Mouse (Mus musculus) hindbrain, embryonic 12.5 days (tissue): Measurements from ENCODE around the gene Txnrd1. TPM values are rescaled to one million over a fixed set of nuclear protein-coding genes. Genes with fewer than 3 reads are reported as not detected.

Experiments
- ATAC-seq: fragments of 200-750 bp; cut with Nextera tagmentation; 2 replicates; pipeline ENCODE4 v1.8.0; 2017; ENCODE audit warnings: moderate TSS enrichment; ENCODE audit not compliant: low FRiP score
- H3K27ac ChIP-seq: fragments of 300-500 bp; sonication (generic); 2 replicates; pipeline ENCODE4 v1.5.1; 2016; ENCODE audit warnings: mild to moderate bottlenecking
- H3K27me3 ChIP-seq: fragments of 300-500 bp; sonication (generic); 2 replicates; pipeline ENCODE4 v1.6.1; 2016; ENCODE audit warnings: mild to moderate bottlenecking
- H3K36me3 ChIP-seq: fragments of 300-500 bp; sonication (generic); 2 replicates; pipeline ENCODE4 v1.6.1; 2016; ENCODE audit warnings: mild to moderate bottlenecking
- H3K4me1 ChIP-seq: fragments of 300-500 bp; sonication (generic); 2 replicates; pipeline ENCODE4 v1.6.1; 2016
- H3K4me2 ChIP-seq: fragments of 300-500 bp; sonication (generic); replicated peaks from 2 replicates; pipeline ENCODE4 v1.6.1; 2016; ENCODE audit warnings: mild to moderate bottlenecking
- H3K4me3 ChIP-seq: fragments of 300-500 bp; sonication (generic); 2 replicates; pipeline ENCODE4 v1.5.1; 2016; ENCODE audit warnings: mild to moderate bottlenecking
- H3K9ac ChIP-seq: fragments of 300-500 bp; sonication (generic); 2 replicates; pipeline ENCODE4 v1.6.1; 2016; ENCODE audit warnings: mild to moderate bottlenecking, moderate library complexity
- H3K9me3 ChIP-seq: fragments of 300-500 bp; sonication (generic); replicated peaks from 2 replicates; pipeline ENCODE4 v1.6.1; 2016; ENCODE audit warnings: mild to moderate bottlenecking
- WGBS: fragments of 180-500 bp; shearing (Covaris S2); methylation state at CpG from one replicate; pipeline ENCODE4 v1.1.7; 2016; 5-methylcytosine and 5-hydroxymethylcytosine counted together
- polyA plus RNA-seq: library from polyadenylated mRNA; unstranded; fragments of >200 nt; fragmentation: Nextera tagmentation; extraction: Ambion mirVana; gene quantifications from 2 replicates; pipeline ENCODE4 v1.2.1, GENCODE M21; 2016

The Txnrd1 gene
- polyA plus RNA-seq, 1 experiment from 2014 or later = 155 TPM

DNA sequence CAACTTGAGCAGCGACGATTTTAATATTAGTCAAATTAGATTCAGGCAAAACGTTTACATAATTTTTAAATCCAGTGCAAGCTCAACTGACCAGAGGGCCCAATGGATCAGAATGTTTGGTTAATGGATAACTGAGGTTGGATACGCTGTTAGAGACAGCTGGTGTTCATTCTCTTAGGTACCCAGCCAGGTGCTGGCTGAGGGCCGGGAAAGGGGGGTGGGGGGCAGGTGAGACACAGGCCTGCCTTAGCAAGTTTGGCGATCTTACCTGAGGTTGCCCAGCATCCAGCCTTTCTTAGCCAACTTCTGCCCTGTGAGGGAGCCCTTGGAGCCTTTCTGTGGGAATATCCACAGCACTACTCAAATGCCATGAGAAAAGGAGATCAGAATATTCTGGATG lies 28.6 kb upstream of the Txnrd1 start:
- H3K9ac ChIP-seq = no peak overlapping the region
- ATAC-seq = no peak

DNA sequence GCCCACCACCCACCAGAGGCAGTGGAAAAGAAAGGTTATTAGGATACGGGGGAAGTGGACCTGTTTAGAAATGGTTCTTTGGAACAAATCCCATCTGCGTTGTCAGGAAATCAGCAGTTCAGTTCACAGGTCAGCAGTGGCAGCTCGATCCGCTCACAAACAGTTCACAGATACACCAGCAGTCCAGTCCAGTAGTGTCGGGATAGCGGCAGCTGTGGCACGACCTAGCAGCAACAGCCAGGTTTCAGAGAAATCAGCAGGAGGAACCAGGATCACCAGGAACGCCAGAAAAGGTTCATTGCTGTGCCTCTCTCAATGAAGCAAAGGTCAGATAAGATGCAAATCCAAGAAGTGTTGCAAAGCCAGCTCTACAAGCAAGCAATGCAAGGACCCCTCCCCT lies 27.3 kb upstream of the Txnrd1 start:
- Histone ChIP-seq H3K9ac (no peak overlapping the region), H3K36me3 (no peaks in the 10 kb centered on the region), H3K4me2 (no peak overlapping the region), H3K27me3 (no peaks in the 10 kb centered on the region), H3K9me3 (no peaks in the 10 kb centered on the region), H3K27ac (no peak overlapping the region), H3K4me1 (peaks cover 9% of the 10 kb centered on the region; the same call in 1 of the 2 replicates), H3K4me3 (no peak overlapping the region)
- WGBS = 80% methylated on average over 8 of the region's 8 CpGs
- ATAC-seq = no peak

More for the DNA sequence above, 28.6 kb upstream of the Txnrd1 start:
- no peaks in the 10 kb centered on the region for H3K9me3 ChIP-seq
- H3K27ac ChIP-seq = no peak overlapping the region
- H3K4me1 ChIP-seq = peaks cover 9% of the 10 kb centered on the region; the same call in 1 of the 2 replicates
- H3K36me3 ChIP-seq = no peaks in the 10 kb centered on the region
- no peaks in the 10 kb centered on the region for H3K27me3 ChIP-seq
- 91% methylated on average over 6 of the region's 6 CpGs for WGBS
- no peak overlapping the region for H3K4me2 ChIP-seq
- H3K4me3 ChIP-seq = no peak overlapping the region

DNA sequence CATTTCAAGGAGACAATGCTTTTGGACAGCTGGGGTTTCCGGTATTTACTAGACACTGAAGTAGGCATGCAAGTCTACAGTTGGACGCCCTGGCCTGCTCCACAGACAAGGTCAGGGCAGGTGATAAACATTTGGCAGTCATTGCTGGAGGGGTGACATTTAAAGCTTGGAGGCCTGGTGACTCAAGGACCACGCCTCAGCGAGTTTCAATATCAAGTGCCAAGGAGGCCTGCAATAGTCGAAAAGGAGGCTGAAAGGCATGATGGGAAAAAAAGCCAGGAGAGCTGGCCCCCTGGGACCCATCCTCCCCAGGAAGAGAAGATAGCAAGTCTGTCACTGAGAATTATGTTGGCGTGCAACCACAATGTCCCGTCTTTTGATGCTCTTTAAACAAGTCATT lies 26.5 kb upstream of the Txnrd1 start:
- H3K4me1 ChIP-seq = peaks cover 9% of the 10 kb centered on the region; the same call in 1 of the 2 replicates
- H3K36me3 ChIP-seq = no peaks in the 10 kb centered on the region
- H3K27me3 ChIP-seq = no peaks in the 10 kb centered on the region
- no peak for ATAC-seq
- 79% methylated on average over 7 of the region's 7 CpGs for WGBS
- H3K9me3 ChIP-seq = no peaks in the 10 kb centered on the region
- no peak overlapping the region for H3K27ac ChIP-seq
- no peak overlapping the region for H3K9ac ChIP-seq
- H3K4me2 ChIP-seq = no peak overlapping the region
- H3K4me3 ChIP-seq = no peak overlapping the region

DNA sequence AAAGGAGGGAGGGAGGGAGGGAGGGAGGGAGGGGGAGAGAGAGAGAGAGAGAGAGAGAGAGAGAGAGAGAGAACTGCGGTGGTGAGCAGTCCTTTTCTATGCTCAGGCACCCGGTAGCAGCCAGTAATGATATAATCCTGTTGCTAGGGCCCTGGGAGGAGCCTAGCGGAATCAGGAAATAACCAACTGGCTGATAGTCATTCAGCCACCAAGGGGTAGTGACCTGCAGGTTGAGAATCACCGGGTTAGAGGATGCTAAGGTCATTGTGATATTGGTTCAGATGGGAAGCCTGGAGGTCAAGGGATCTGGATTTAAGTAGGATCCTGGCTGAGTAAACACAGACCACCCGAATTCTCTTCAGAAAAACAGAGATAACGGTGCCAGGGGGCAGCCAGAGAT lies 25.6 kb upstream of the Txnrd1 start:
- Histone ChIP-seq H3K4me3 (no peak overlapping the region), H3K36me3 (no peaks in the 10 kb centered on the region), H3K9me3 (no peaks in the 10 kb centered on the region), H3K4me2 (no peak overlapping the region), H3K27ac (no peak overlapping the region), H3K4me1 (peaks cover 9% of the 10 kb centered on the region; the same call in 1 of the 2 replicates), H3K9ac (no peak overlapping the region), H3K27me3 (no peaks in the 10 kb centered on the region)
- ATAC-seq = no peak
- WGBS = 48% methylated on average over 6 of the region's 6 CpGs

DNA sequence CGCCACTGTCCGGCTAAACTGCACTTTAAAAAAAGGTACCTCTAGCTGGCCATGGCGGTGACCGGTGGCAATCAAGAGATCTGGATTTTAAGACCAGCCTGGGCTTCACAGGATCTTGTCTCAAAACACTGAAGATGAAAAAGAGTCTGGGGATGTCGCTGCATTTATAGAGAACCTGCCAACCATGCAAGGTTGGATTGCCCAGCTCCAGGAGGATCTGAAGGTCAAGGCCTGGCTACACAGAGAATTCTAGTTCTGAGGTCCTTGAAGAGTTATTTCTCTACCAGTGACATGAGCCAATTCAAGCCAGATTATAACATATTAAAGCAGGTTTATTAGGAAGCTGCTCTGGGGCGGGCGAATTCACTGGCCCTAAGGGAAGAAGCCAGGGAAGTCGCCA lies 24.9 kb upstream of the Txnrd1 start:
- Histone ChIP-seq H3K36me3 (no peaks in the 10 kb centered on the region), H3K27ac (no peak overlapping the region), H3K4me2 (no peak overlapping the region), H3K27me3 (no peaks in the 10 kb centered on the region), H3K4me1 (peaks cover 12% of the 10 kb centered on the region; the same call in 1 of the 2 replicates), H3K9ac (no peak overlapping the region), H3K4me3 (no peak overlapping the region), H3K9me3 (no peaks in the 10 kb centered on the region)
- ATAC-seq = no peak
- WGBS = 74% methylated on average over 8 of the region's 8 CpGs

DNA sequence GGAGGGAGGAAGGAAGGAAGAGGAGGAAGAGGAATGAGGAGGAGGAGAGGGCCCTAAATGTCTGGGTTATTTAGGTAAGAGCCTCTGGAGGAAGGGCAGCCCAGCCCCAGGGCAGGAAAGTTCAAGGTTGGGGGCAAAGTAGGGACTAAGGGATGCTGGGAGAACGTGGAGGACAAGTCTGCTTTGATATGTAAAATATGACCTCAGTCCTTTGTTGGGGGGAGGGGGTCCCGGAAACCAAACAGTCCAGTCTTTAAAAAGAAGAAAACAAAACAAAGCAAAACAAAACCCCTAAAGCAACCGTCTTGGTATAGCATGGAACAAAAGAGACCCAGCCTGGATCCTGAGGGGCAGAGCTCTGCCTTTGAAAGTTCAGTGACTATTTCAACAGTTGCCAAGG lies 24.4 kb upstream of the Txnrd1 start:
- no peaks in the 10 kb centered on the region for H3K36me3 ChIP-seq
- H3K27ac ChIP-seq = no peak overlapping the region
- H3K4me1 ChIP-seq = peaks cover 17% of the 10 kb centered on the region; the same call in 1 of the 2 replicates
- no peaks in the 10 kb centered on the region for H3K9me3 ChIP-seq
- H3K4me2 ChIP-seq = no peak overlapping the region
- H3K27me3 ChIP-seq = no peaks in the 10 kb centered on the region
- ATAC-seq = no peak
- 9% methylated on average over 3 of the region's 3 CpGs for WGBS
- H3K9ac ChIP-seq = no peak overlapping the region
- no peak overlapping the region for H3K4me3 ChIP-seq

DNA sequence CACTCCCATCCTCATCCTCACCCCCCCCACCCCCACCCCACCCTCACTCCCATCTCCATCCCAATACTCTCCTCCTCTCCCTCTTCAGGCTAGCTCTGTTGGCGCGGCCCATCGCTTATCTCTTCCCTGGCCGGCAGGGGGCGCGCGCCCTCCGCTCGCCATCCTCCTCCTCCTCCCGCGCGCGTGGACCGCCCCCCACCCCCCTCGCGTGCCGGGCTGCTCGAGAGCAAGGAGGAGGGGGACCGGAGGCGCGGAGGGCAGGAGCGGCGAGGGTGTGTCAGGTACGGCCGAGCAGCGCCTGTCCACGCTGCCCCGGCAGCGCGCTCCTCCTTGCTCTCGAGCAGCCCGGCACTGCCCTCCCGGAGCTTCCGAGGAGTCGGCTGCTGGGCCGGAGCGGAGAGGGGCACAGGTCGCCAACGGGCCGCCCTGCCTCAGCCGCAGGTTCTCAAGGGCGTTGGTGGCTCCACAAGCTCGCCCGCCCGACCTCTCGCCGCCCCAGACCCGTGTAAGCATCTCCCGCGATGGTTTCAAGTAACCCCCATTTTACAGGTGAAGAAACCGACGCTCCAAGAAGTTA lies 21.8 kb upstream of the Txnrd1 start:
- Histone ChIP-seq H3K36me3 (no peaks in the 10 kb centered on the region), H3K4me3 (peak overlapping the region; percentile 47), H3K9me3 (no peaks in the 10 kb centered on the region), H3K9ac (peak overlapping the region; percentile 41), H3K4me1 (peaks cover 21% of the 10 kb centered on the region; the same call in 1 of the 2 replicates), H3K27me3 (no peaks in the 10 kb centered on the region), H3K27ac (no peak overlapping the region), H3K4me2 (peak overlapping the region; percentile 58)
- 6% methylated on average over 29 of the region's 52 CpGs for WGBS
- ATAC-seq = peak; percentile 76

DNA sequence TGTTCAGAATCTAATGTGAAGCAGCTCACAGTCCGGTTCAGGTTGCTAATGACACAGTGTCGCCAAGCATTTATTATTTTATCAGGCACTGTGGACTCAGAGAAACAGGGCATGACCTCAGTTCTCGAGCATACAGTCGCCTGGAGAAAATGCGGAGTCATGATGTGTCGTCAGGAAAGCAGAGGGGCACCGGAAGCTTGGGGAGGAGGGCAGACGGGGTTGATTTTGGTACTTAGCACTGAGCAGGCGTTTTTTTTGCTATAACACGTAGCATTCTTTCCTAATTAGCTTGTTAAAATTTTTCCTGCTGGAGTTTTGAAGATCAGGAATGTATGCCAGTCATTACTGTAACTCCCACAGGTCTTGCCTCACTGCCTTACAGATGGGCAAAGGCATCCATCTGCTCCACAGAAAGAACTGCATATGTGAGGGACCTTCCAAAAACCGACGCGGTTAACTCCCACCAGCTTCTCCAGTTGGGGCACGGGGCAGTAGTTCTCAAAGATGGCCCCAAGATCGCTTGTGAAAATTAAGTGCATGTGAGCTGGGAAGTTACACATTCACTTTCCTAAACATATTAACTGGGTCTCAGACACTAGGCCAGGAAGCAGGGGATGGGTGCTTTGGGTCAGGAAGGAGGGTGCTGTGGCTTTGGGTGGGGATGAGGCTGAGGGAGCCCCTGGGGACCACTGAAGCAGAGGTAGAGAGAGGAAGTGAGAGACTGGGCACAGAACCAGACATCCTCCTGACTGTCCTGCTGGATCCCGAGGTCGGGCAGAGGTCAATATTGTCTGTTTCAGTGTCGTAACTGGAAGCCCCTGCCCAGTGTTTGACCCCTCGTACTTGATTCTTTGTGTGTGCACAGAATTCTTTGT lies 19.4 kb upstream of the Txnrd1 start:
- Histone ChIP-seq H3K36me3 (no peaks in the 10 kb centered on the region), H3K4me2 (no peak overlapping the region), H3K4me3 (no peak overlapping the region), H3K27me3 (no peaks in the 10 kb centered on the region), H3K27ac (no peak overlapping the region), H3K4me1 (peaks cover 15% of the 10 kb centered on the region; the same call in 1 of the 2 replicates), H3K9me3 (no peaks in the 10 kb centered on the region), H3K9ac (no peak overlapping the region)
- no peak for ATAC-seq
- WGBS = 53% methylated on average over 19 of the region's 19 CpGs

DNA sequence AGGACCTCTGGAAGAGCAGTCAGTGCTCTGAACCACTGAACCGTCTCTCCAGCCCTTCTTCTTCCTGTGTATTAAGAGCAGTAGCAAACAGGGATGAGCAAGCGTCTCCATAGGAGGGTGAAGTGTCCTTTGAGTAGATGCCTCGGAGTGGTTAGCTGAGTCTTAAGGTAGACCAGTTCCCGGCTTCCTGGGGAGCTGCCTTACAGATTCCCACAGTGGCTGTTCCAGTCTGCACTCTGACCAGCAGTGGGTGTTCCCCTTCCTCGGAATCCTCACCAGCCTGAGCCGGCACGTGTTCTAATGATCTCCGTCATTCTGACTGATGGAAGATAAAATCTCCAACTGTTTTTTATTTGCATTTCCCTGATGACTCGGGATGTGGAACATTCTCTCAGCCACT lies 17.3 kb upstream of the Txnrd1 start:
- H3K4me2 ChIP-seq = no peak overlapping the region
- H3K4me1 ChIP-seq = peaks cover 12% of the 10 kb centered on the region; the same call in 1 of the 2 replicates
- ATAC-seq = no peak
- no peak overlapping the region for H3K4me3 ChIP-seq
- H3K9me3 ChIP-seq = no peaks in the 10 kb centered on the region
- H3K9ac ChIP-seq = no peak overlapping the region
- no peaks in the 10 kb centered on the region for H3K36me3 ChIP-seq
- WGBS = 83% methylated on average over 9 of the region's 9 CpGs
- no peak overlapping the region for H3K27ac ChIP-seq
- H3K27me3 ChIP-seq = no peaks in the 10 kb centered on the region

DNA sequence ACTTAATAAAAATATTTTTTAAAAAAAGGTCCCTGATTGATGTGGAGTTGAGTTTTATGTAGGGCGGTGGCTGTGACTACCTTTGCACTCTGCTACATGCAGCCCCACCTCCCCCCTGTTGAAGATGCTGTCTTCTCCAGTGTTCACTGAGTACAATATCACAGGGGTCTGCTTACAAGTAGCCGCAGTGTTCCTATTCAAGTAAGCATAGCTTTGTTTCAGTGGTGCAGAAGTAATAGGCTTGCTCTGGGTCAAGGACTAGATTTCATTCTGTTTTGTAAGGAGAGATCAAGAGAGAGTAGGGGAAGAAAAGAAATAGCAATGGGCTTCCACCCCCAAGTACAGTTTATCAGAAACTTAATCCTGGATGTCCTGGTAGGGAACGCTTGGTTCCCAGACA lies 16.2 kb upstream of the Txnrd1 start:
- Histone ChIP-seq H3K4me1 (peaks cover 12% of the 10 kb centered on the region; the same call in 1 of the 2 replicates), H3K27me3 (no peaks in the 10 kb centered on the region), H3K9ac (no peak overlapping the region), H3K27ac (no peak overlapping the region), H3K4me2 (no peak overlapping the region), H3K9me3 (no peaks in the 10 kb centered on the region), H3K4me3 (no peak overlapping the region), H3K36me3 (no peaks in the 10 kb centered on the region)
- ATAC-seq = no peak
- WGBS = 52% methylated on average over 3 of the region's 3 CpGs

DNA sequence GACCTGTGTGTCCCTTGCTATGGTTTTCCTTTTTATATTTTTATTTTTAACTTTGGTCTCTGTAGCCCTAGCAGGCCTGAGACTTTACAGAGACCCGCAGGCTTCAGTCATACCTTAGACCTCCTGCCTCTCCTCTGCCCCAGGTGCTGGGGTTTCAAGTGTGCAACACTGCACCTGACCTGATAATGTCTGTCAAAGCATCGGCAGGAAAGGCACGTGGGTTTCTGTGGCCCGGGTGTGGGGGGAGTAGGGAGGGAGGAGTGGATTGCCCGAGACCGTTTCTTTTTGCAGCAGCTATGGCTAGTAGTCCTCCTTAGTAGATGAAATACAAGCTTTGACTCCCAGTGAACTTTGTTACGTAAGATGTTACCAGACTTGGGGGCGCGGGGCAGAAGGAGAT lies 15.8 kb upstream of the Txnrd1 start:
- no peak for ATAC-seq
- WGBS = 58% methylated on average over 9 of the region's 9 CpGs

DNA sequence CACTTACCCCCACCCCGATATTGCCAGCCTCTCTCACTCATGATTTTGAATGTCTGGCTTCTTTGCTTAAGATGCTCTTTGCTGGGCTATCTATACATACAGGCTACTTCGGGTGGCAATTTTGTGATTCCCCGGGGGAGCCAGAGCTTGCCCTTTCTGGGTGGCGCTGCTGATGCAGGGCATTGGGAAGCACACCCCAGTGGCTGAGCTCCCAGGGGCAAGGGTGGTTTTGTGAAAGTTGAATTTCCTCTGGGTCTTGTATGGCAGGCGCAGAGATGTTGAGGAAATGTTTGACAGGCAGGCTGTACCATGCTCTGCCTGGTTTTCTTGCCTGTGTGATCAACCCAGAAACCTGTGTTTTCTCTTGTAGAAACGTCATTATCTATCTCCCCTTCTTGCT lies 15.1 kb upstream of the Txnrd1 start:
- no peaks in the 10 kb centered on the region for H3K9me3 ChIP-seq
- no peaks in the 10 kb centered on the region for H3K27me3 ChIP-seq
- H3K4me3 ChIP-seq = no peak overlapping the region
- H3K4me1 ChIP-seq = peaks cover 11% of the 10 kb centered on the region; the same call in 1 of the 2 replicates
- H3K4me2 ChIP-seq = no peak overlapping the region
- H3K36me3 ChIP-seq = no peaks in the 10 kb centered on the region
- 78% methylated on average over 6 of the region's 6 CpGs for WGBS
- ATAC-seq = no peak
- no peak overlapping the region for H3K27ac ChIP-seq
- no peak overlapping the region for H3K9ac ChIP-seq

More for the DNA sequence above, 15.8 kb upstream of the Txnrd1 start:
- no peak overlapping the region for H3K27ac ChIP-seq
- H3K4me3 ChIP-seq = no peak overlapping the region
- H3K9ac ChIP-seq = no peak overlapping the region
- H3K9me3 ChIP-seq = no peaks in the 10 kb centered on the region
- H3K36me3 ChIP-seq = no peaks in the 10 kb centered on the region
- peaks cover 12% of the 10 kb centered on the region; the same call in 1 of the 2 replicates for H3K4me1 ChIP-seq
- no peak overlapping the region for H3K4me2 ChIP-seq
- H3K27me3 ChIP-seq = no peaks in the 10 kb centered on the region
